Mouse (Mus musculus) neural tube, embryonic 13.5 days (tissue): Measurements from ENCODE around the gene Prok1. TPM values are rescaled to one million over a fixed set of nuclear protein-coding genes. Genes with fewer than 3 reads are reported as not detected.
A peak's percentile ranks its signal among the peaks of the same experiment; 100 is the strongest.

Experiments
- ATAC-seq: fragments of 200-750 bp; cut with Nextera tagmentation; 2 replicates; pipeline ENCODE4 v1.8.0; 2017; ENCODE audit warnings: low read depth, mild to moderate bottlenecking, moderate TSS enrichment, moderate library complexity
- H3K27ac ChIP-seq: fragments of 300-500 bp; sonication (generic); replicated peaks from 2 replicates; pipeline ENCODE4 v1.5.1; 2015; ENCODE audit warnings: moderate library complexity, mild to moderate bottlenecking, inconsistent platforms
- H3K27me3 ChIP-seq: fragments of 300-500 bp; sonication (generic); 2 replicates; pipeline ENCODE4 v1.6.1; 2015; ENCODE audit warnings: mild to moderate bottlenecking, inconsistent platforms
- H3K36me3 ChIP-seq: fragments of 300-500 bp; sonication (generic); 2 replicates; pipeline ENCODE4 v1.6.1; 2015; ENCODE audit warnings: mild to moderate bottlenecking, inconsistent platforms
- H3K4me1 ChIP-seq: fragments of 300-500 bp; sonication (generic); replicated peaks from 2 replicates; pipeline ENCODE4 v1.6.1; 2015; ENCODE audit warnings: inconsistent platforms
- H3K4me2 ChIP-seq: fragments of 300-500 bp; sonication (generic); 2 replicates; pipeline ENCODE4 v1.6.1; 2015; ENCODE audit warnings: inconsistent platforms, mild to moderate bottlenecking, moderate library complexity
- H3K4me3 ChIP-seq: fragments of 300-500 bp; sonication (generic); 2 replicates; pipeline ENCODE4 v1.5.1; 2015; ENCODE audit warnings: mild to moderate bottlenecking, inconsistent platforms
- H3K9ac ChIP-seq: fragments of 300-500 bp; sonication (generic); 2 replicates; pipeline ENCODE4 v1.6.1; 2015; ENCODE audit warnings: moderate library complexity, mild to moderate bottlenecking, inconsistent platforms
- H3K9me3 ChIP-seq: fragments of 300-500 bp; sonication (generic); 2 replicates; pipeline ENCODE4 v1.6.1; 2016; ENCODE audit warnings: inconsistent platforms
- WGBS: fragments of 180-500 bp; shearing (Covaris S2); methylation state at CpG from one replicate; pipeline ENCODE4 v1.1.7; 2015; 5-methylcytosine and 5-hydroxymethylcytosine counted together
- polyA plus RNA-seq: library from polyadenylated mRNA; unstranded; fragments of >200 nt; fragmentation: Nextera tagmentation; extraction: Ambion mirVana; gene quantifications from 2 replicates; pipeline ENCODE4 v1.2.1, GENCODE M21; 2015

Gene Prok1
- polyA plus RNA-seq, 1 experiment from 2014 or later: not detected

DNA sequence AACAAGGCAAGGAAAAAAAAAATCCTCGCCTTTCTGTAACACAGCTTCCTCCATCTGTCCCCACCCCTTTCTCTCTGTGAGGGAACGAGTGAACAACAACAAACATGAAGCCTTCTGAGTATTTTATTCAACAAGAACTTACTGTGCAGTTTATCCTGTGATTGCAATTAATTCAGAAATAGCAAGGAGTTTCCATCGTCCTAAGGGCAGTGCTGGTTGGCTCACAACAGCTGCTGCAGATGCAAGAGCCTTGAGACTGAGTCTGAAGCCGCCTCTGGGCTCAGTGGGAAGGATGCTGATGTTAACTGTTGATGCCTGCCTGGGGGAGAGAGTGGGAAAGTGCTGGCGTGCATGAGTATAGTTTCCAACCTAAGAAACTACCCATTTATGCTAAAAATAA, 18.4 kb upstream of the Prok1 start:
- Histone ChIP-seq H3K4me1 (peaks cover 48% of the 10 kb centered on the region), H3K9ac (no peak overlapping the region), H3K4me3 (no peak overlapping the region), H3K27me3 (peaks cover 10% of the 10 kb centered on the region), H3K4me2 (no peak overlapping the region), H3K27ac (peak overlapping the region; percentile 2; the same call in 1 of the 2 replicates), H3K9me3 (no peaks in the 10 kb centered on the region), H3K36me3 (no peaks in the 10 kb centered on the region)
- 61% methylated on average over 5 of the region's 5 CpGs for WGBS
- no peak for ATAC-seq

DNA sequence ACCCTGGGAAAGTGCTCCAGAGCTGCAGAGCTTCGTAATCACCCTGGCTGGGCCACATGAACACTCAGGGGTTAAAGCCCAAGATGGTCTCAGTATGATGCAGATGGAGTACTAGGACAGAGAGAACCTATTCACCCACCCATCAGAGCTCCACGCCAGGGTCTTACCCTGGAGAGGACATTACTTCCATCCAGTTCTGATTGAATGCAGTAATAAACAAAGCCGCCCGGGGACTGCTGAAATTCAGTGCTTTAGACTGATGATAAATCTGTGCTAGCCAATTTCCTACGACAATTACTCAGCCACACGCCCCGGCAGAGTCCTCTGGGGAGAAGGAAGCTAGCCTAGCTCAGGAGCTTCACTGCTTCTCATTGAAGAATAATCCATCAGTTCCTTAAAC, 17.2 kb upstream of the Prok1 start:
- Histone ChIP-seq H3K36me3 (no peaks in the 10 kb centered on the region), H3K4me2 (no peak overlapping the region), H3K4me1 (peaks cover 43% of the 10 kb centered on the region), H3K9me3 (no peaks in the 10 kb centered on the region), H3K27me3 (peaks cover 11% of the 10 kb centered on the region), H3K27ac (peak overlapping the region; percentile 46), H3K9ac (no peak overlapping the region), H3K4me3 (no peak overlapping the region)
- WGBS: 24% methylated on average over 7 of the region's 7 CpGs
- peak; percentile 56 for ATAC-seq

GRCm38 (mm10) chr3:107255992-107256391, 16.5 kb upstream of the Prok1 start:
- no peak for ATAC-seq
- 89% methylated on average over 3 of the region's 3 CpGs for WGBS
- H3K4me1 ChIP-seq: peaks cover 36% of the 10 kb centered on the region
- H3K4me3 ChIP-seq: no peak overlapping the region
- no peak overlapping the region for H3K4me2 ChIP-seq
- peak overlapping the region; percentile 46; the same call in 1 of the 2 replicates for H3K27ac ChIP-seq
- no peaks in the 10 kb centered on the region for H3K36me3 ChIP-seq
- no peak overlapping the region for H3K9ac ChIP-seq
- peaks cover 11% of the 10 kb centered on the region for H3K27me3 ChIP-seq
- H3K9me3 ChIP-seq: no peaks in the 10 kb centered on the region

DNA sequence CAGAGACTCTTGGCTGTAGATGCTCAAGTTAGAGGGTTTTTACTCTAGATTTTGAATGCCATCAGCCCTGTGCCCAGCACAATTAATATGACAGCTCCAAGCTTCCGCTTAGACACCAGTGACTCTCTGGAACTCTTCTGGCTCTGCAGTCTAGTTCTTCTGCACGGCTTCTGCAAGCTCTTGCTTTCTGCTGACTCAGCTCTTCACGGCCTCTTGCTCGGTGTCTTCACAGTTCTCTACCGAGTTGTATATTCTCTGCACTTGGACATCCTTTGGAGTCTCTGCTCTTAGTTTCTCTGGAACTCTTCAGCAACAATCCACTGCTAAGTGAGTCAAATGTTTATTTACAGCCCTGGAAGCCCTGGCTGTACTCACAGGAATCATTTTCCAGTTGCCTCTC, 14.4 kb upstream of the Prok1 start:
- Histone ChIP-seq H3K4me3 (no peak overlapping the region), H3K9ac (no peak overlapping the region), H3K4me2 (no peak overlapping the region), H3K36me3 (no peaks in the 10 kb centered on the region), H3K27me3 (peaks cover 12% of the 10 kb centered on the region), H3K27ac (no peak overlapping the region), H3K4me1 (peaks cover 22% of the 10 kb centered on the region), H3K9me3 (no peaks in the 10 kb centered on the region)
- ATAC-seq: no peak
- WGBS: 84% methylated on average over 5 of the region's 5 CpGs

- Histone ChIP-seq H3K9me3 (no peaks in the 10 kb centered on the region), H3K4me2 (no peak overlapping the region), H3K9ac (no peak overlapping the region), H3K4me3 (no peak overlapping the region), H3K4me1 (peaks cover 12% of the 10 kb centered on the region), H3K27me3 (peaks cover 16% of the 10 kb centered on the region), H3K36me3 (no peaks in the 10 kb centered on the region), H3K27ac (no peak overlapping the region)
- ATAC-seq: no peak
- WGBS: 82% methylated on average over 4 of the region's 4 CpGs
These were observed 12.5 kb upstream of the Prok1 start for GRCm38 (mm10) chr3:107252035-107252434.

DNA sequence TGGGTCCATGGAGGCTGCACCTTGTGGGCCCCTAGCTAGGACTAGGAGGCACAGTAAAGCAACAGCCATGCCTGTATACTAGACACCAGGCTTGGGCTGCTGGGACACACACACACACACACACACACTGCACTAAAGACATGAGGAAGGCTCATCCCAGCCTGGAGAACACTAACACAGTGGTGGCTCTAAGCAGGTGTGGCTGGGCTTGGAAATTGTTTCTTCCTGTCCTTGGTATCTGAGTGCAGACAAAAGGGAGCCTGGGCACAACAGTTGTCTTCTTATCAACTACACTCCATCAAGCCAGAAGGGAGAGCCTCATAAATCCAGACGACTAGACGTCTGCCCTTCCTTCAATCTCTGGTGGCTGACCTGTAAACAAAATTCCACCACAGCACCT, 10.8 kb upstream of the Prok1 start:
- WGBS: 72% methylated on average over 2 of the region's 2 CpGs
- H3K4me2 ChIP-seq: no peak overlapping the region

GRCm38 (mm10) chr3:107249042-107249441, 9.5 kb upstream of the Prok1 start:
- Histone ChIP-seq H3K27me3 (peaks cover 18% of the 10 kb centered on the region), H3K27ac (no peak overlapping the region), H3K4me1 (no peaks in the 10 kb centered on the region), H3K9ac (no peak overlapping the region), H3K9me3 (no peaks in the 10 kb centered on the region), H3K4me3 (no peak overlapping the region), H3K36me3 (no peaks in the 10 kb centered on the region), H3K4me2 (no peak overlapping the region)
- 68% methylated on average over 3 of the region's 3 CpGs for WGBS
- ATAC-seq: no peak

More for the DNA sequence above, 10.8 kb upstream of the Prok1 start:
- Histone ChIP-seq H3K27me3 (peaks cover 14% of the 10 kb centered on the region), H3K4me3 (no peak overlapping the region), H3K4me1 (no peaks in the 10 kb centered on the region), H3K36me3 (no peaks in the 10 kb centered on the region), H3K27ac (no peak overlapping the region), H3K9me3 (no peaks in the 10 kb centered on the region), H3K9ac (no peak overlapping the region)
- no peak for ATAC-seq

- H3K4me3 ChIP-seq: no peak overlapping the region
- H3K27me3 ChIP-seq: peaks cover 10% of the 10 kb centered on the region; the same call in 1 of the 2 replicates
- no peak overlapping the region for H3K4me2 ChIP-seq
- H3K36me3 ChIP-seq: no peaks in the 10 kb centered on the region
- peaks cover under 1% of the 10 kb centered on the region; the same call in 1 of the 2 replicates for H3K4me1 ChIP-seq
- H3K27ac ChIP-seq: no peak overlapping the region
- 86% methylated on average over 6 of the region's 6 CpGs for WGBS
- H3K9ac ChIP-seq: no peak overlapping the region
- ATAC-seq: no peak
- no peaks in the 10 kb centered on the region for H3K9me3 ChIP-seq
These were observed 7.4 kb upstream of the Prok1 start for GRCm38 (mm10) chr3:107246876-107247275.

GRCm38 (mm10) chr3:107241389-107242094, 2.0 kb upstream of the Prok1 start:
- Histone ChIP-seq H3K36me3 (no peaks in the 10 kb centered on the region), H3K4me1 (peaks cover 6% of the 10 kb centered on the region; the same call in 1 of the 2 replicates), H3K27me3 (0 out of 2 replicates have a peak, but pooled peaks cover 5% of the 10 kb centered on the region), H3K27ac (no peak overlapping the region), H3K9me3 (no peaks in the 10 kb centered on the region), H3K9ac (no peak overlapping the region), H3K4me2 (no peak overlapping the region), H3K4me3 (no peak overlapping the region)
- ATAC-seq: no peak
- 38% methylated on average over 14 of the region's 14 CpGs for WGBS

GRCm38 (mm10) chr3:107238471-107238980, 981 bp downstream of the Prok1 start:
- Histone ChIP-seq H3K9me3 (no peaks in the 10 kb centered on the region), H3K4me3 (no peak overlapping the region), H3K27ac (no peak overlapping the region), H3K27me3 (no peaks in the 10 kb centered on the region; the same call in 1 of the 2 replicates), H3K4me2 (no peak overlapping the region), H3K9ac (no peak overlapping the region), H3K36me3 (no peaks in the 10 kb centered on the region), H3K4me1 (peaks cover 6% of the 10 kb centered on the region; the same call in 1 of the 2 replicates)
- WGBS: 85% methylated on average over 8 of the region's 8 CpGs
- ATAC-seq: no peak

- Histone ChIP-seq H3K36me3 (no peaks in the 10 kb centered on the region), H3K27ac (no peak overlapping the region), H3K9me3 (no peaks in the 10 kb centered on the region), H3K9ac (no peak overlapping the region), H3K4me1 (peaks cover 6% of the 10 kb centered on the region; the same call in 1 of the 2 replicates), H3K4me3 (no peak overlapping the region), H3K27me3 (peaks cover 3% of the 10 kb centered on the region; the same call in 1 of the 2 replicates), H3K4me2 (no peak overlapping the region)
- no peak for ATAC-seq
- WGBS: 31% methylated on average over 2 of the region's 2 CpGs
These were observed 1.5 kb downstream of the Prok1 start for GRCm38 (mm10) chr3:107238051-107238450.

- Histone ChIP-seq H3K9ac (no peak overlapping the region), H3K36me3 (no peaks in the 10 kb centered on the region), H3K4me2 (no peak overlapping the region), H3K4me1 (no peaks in the 10 kb centered on the region), H3K27me3 (peaks cover 14% of the 10 kb centered on the region), H3K4me3 (no peak overlapping the region), H3K9me3 (no peaks in the 10 kb centered on the region), H3K27ac (no peak overlapping the region)
- 29% methylated on average over 2 of the region's 2 CpGs for whole genome bisulfite sequencing
- ATAC-seq: peak; percentile 44
These were observed 5.6 kb downstream of the Prok1 start for GRCm38 (mm10) chr3:107233945-107234344.
